Mouse (Mus musculus) bone marrow, adult 2 months (tissue): ENCODE results near the gene Tac4. TPM values are rescaled to one million over a fixed set of nuclear protein-coding genes. Genes with fewer than 3 reads are reported as not detected.
A peak's percentile ranks its signal among the peaks of the same experiment; 100 is the strongest.

Experiments
- H3K27ac ChIP-seq: fragments of 200-500 bp; 2 replicates; pipeline ENCODE4 v1.5.1; 2012; ENCODE audit warnings: low read depth, mild to moderate bottlenecking, control low read depth, inconsistent platforms, low read length; ENCODE audit not compliant: control insufficient read depth, poor library complexity, insufficient read depth
- H3K4me1 ChIP-seq: fragments of 200-500 bp; 2 replicates; pipeline ENCODE4 v1.6.1; 2011; ENCODE audit warnings: low read length; ENCODE audit not compliant: control insufficient read depth, insufficient read depth
- H3K4me3 ChIP-seq: fragments of 200-500 bp; replicated peaks from 2 replicates; pipeline ENCODE3; 2011; ENCODE audit warnings: mild to moderate bottlenecking, low read depth, low read length, control low read depth; ENCODE audit not compliant: control insufficient read depth
- CTCF ChIP-seq: fragments of 200-500 bp; IDR thresholded peaks from 2 replicates; pipeline ENCODE4 v1.5.1; 2011; ENCODE audit warnings: low read length, control low read depth; ENCODE audit not compliant: control insufficient read depth, insufficient read depth
- POLR2A ChIP-seq: fragments of 200-500 bp; IDR thresholded peaks from 2 replicates; pipeline ENCODE4 v1.6.1; 2011; ENCODE audit warnings: low read depth, mild to moderate bottlenecking, control low read depth, low read length, borderline replicate concordance; ENCODE audit not compliant: control insufficient read depth
- WGBS: fragments of 180-500 bp; shearing (Covaris S2); methylation state at CpG from one replicate; pipeline ENCODE4 v1.1.7; 2018; 5-methylcytosine and 5-hydroxymethylcytosine counted together
- polyA plus RNA-seq: library from polyadenylated mRNA; stranded (reverse); fragments of >200 nt; gene quantifications from 2 replicates; pipeline ENCODE4 v1.2.4, GENCODE M21; 2011; ENCODE audit warnings: low replicate concordance; ENCODE audit not compliant: missing spikeins, insufficient read depth, insufficient read length

The Tac4 gene
- polyA plus RNA-seq, 1 experiment: not detected

GRCm38 (mm10) chr11:95252104-95252503 lies 9.2 kb upstream of the Tac4 start:
- TF ChIP-seq CTCF: no peak
- no peak for TF ChIP-seq POLR2A
- H3K27ac ChIP-seq: no peak overlapping the region

GRCm38 (mm10) chr11:95254165-95254564 lies 7.2 kb upstream of the Tac4 start:
- Histone ChIP-seq H3K4me3 (no peak overlapping the region), H3K4me1 (no peaks in the 10 kb centered on the region), H3K27ac (no peak overlapping the region)
- TF ChIP-seq POLR2A (no peak), CTCF (no peak)
- WGBS: 4% methylated on average over 8 of the region's 8 CpGs

More at GRCm38 (mm10) chr11:95252104-95252503, 9.2 kb upstream of the Tac4 start:
- Histone ChIP-seq H3K4me1 (no peaks in the 10 kb centered on the region), H3K4me3 (no peak overlapping the region)
- 79% methylated on average over 6 of the region's 6 CpGs for WGBS

GRCm38 (mm10) chr11:95255747-95256146 lies 5.6 kb upstream of the Tac4 start:
- TF ChIP-seq POLR2A (no peak), CTCF (no peak)
- peaks cover 2% of the 10 kb centered on the region; the same call in 1 of the 2 replicates for H3K4me1 ChIP-seq
- H3K4me3 ChIP-seq: no peak overlapping the region
- H3K27ac ChIP-seq: no peak overlapping the region
- WGBS: 65% methylated on average over 6 of the region's 6 CpGs

- Histone ChIP-seq H3K4me1 (peaks cover 8% of the 10 kb centered on the region; the same call in 1 of the 2 replicates), H3K27ac (no peak overlapping the region), H3K4me3 (no peak overlapping the region)
- WGBS: 53% methylated on average over 4 of the region's 4 CpGs
- TF ChIP-seq CTCF (no peak), POLR2A (no peak)
These were observed 3.4 kb upstream of the Tac4 start for GRCm38 (mm10) chr11:95257930-95258329.

GRCm38 (mm10) chr11:95258490-95258889 lies 2.8 kb upstream of the Tac4 start:
- H3K27ac ChIP-seq: peak overlapping the region; percentile 96
- TF ChIP-seq CTCF (peak; percentile 70), POLR2A (no peak)
- peak overlapping the region; percentile 76 for H3K4me3 ChIP-seq
- under 1% methylated on average over 26 of the region's 26 CpGs for WGBS
- peaks cover 8% of the 10 kb centered on the region; the same call in 1 of the 2 replicates for H3K4me1 ChIP-seq

- Histone ChIP-seq H3K27ac (peak overlapping the region; percentile 96), H3K4me3 (peak overlapping the region; percentile 76), H3K4me1 (peaks cover 8% of the 10 kb centered on the region; the same call in 1 of the 2 replicates)
- TF ChIP-seq POLR2A (no peak), CTCF (peak; percentile 98)
- WGBS: under 1% methylated on average over 73 of the region's 73 CpGs
These were observed 2.1 kb upstream of the Tac4 start for GRCm38 (mm10) chr11:95259088-95259849.

GRCm38 (mm10) chr11:95263816-95264454 lies 2.6 kb downstream of the Tac4 start:
- no peak for TF ChIP-seq POLR2A
- TF ChIP-seq CTCF: no peak
- WGBS: 85% methylated on average over 11 of the region's 11 CpGs
- Histone ChIP-seq H3K27ac (no peak overlapping the region), H3K4me3 (no peak overlapping the region), H3K4me1 (peaks cover 8% of the 10 kb centered on the region; the same call in 1 of the 2 replicates)

GRCm38 (mm10) chr11:95264455-95265013 lies 3.2 kb downstream of the Tac4 start:
- Histone ChIP-seq H3K4me1 (peaks cover 8% of the 10 kb centered on the region; the same call in 1 of the 2 replicates), H3K4me3 (no peak overlapping the region), H3K27ac (no peak overlapping the region)
- WGBS: 82% methylated on average over 4 of the region's 4 CpGs
- TF ChIP-seq POLR2A (no peak), CTCF (no peak)
